Mouse (Mus musculus) forebrain, postnatal 0 days (tissue): ENCODE results near the gene Oasl2. TPM values are rescaled to one million over a fixed set of nuclear protein-coding genes. Genes with fewer than 3 reads are reported as not detected.
"Not testable (repeated sequence)": the region's sequence is repeated elsewhere in the genome, so short reads cannot be mapped to it uniquely, and the experiment has no call there.

Source experiments
- ATAC-seq: fragments of 200-750 bp; cut with Nextera tagmentation; 2 replicates; pipeline ENCODE4 v1.8.0; 2017; ENCODE audit warnings: mild to moderate bottlenecking, moderate library complexity
- DNase-seq: peaks from one replicate; pipeline ENCODE4 v3.0.0-alpha.2; 2015
- H3K27ac ChIP-seq: fragments of 300-500 bp; sonication (generic); 2 replicates; pipeline ENCODE4 v1.5.1; 2014; ENCODE audit warnings: low read depth, mild to moderate bottlenecking, antibody characterized with exemption, low read length, moderate library complexity, mixed read lengths
- H3K27me3 ChIP-seq: fragments of 300-500 bp; sonication (generic); 2 replicates; pipeline ENCODE4 v1.6.1; 2014; ENCODE audit warnings: mild to moderate bottlenecking, low read length, mixed read lengths; ENCODE audit not compliant: insufficient read depth
- H3K36me3 ChIP-seq: fragments of 300-500 bp; sonication (generic); 2 replicates; pipeline ENCODE4 v1.6.1; 2014; ENCODE audit warnings: mild to moderate bottlenecking, moderate library complexity; ENCODE audit not compliant: insufficient read depth
- H3K4me1 ChIP-seq: fragments of 300-500 bp; sonication (generic); 2 replicates; pipeline ENCODE4 v1.6.1; 2014; ENCODE audit warnings: antibody characterized with exemption; ENCODE audit not compliant: insufficient read depth
- H3K4me2 ChIP-seq: fragments of 300-500 bp; sonication (generic); 2 replicates; pipeline ENCODE4 v1.6.1; 2014; ENCODE audit warnings: low read depth, mild to moderate bottlenecking, moderate library complexity
- H3K4me3 ChIP-seq: fragments of 300-500 bp; sonication (generic); 2 replicates; pipeline ENCODE4 v1.5.1; 2014; ENCODE audit warnings: low read depth, low read length, mixed read lengths
- H3K9ac ChIP-seq: fragments of 300-500 bp; sonication (generic); 2 replicates; pipeline ENCODE4 v1.6.1; 2014; ENCODE audit warnings: mild to moderate bottlenecking
- H3K9me3 ChIP-seq: fragments of 300-500 bp; sonication (generic); 2 replicates; pipeline ENCODE4 v1.6.1; 2016; ENCODE audit warnings: low read length
- CTCF ChIP-seq: sonication (generic); IDR thresholded peaks from 2 replicates; pipeline ENCODE4 v1.5.1; 2016; ENCODE audit warnings: antibody characterized with exemption, control low read depth, low read depth
- WGBS: fragments of 180-500 bp; shearing (Covaris S2); extraction: QIAGEN DNeasy Blood & Tissue Kit; methylation state at CpG from one replicate; pipeline ENCODE4 v1.1.7; 2014; 5-methylcytosine and 5-hydroxymethylcytosine counted together
- polyA plus RNA-seq: library from polyadenylated mRNA; unstranded; fragments of >200 nt; fragmentation: Nextera tagmentation; extraction: Ambion mirVana; gene quantifications from 2 replicates; pipeline ENCODE4 v1.2.1, GENCODE M21; 2015
- total RNA-seq: library from RNA; depleted of rRNA; stranded (reverse); fragments of >200 nt; gene quantifications from 2 replicates; pipeline ENCODE4 v1.2.3, GENCODE M21; 2014

Oasl2 gene
- total and polyA plus RNA-seq, 2 experiments from 2014 or later: 4.8 to 7.0 TPM

DNA sequence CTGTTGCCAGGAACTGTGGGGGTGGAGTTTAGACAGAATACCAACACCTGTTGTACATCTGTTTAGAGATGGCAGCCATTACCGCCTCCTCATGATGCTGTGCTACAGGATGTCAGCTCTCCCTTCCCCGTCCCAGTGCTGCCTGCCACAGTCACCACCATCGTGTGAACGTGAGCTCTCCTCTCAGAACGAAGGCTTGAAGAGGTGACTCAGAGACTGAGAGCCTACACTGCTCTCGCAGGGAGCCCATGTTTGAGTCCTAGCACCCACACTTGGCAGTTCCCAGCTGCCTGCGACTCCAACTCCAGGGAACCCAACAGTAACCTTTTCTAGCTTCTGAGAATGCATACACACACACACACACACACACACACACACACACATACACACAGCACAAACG, 18.1 kb downstream of the Oasl2 start:
- H3K4me1 ChIP-seq: no peaks in the 10 kb centered on the region
- no peak overlapping the region for H3K27ac ChIP-seq
- no peaks in the 10 kb centered on the region for H3K36me3 ChIP-seq
- no peaks in the 10 kb centered on the region for H3K27me3 ChIP-seq
- H3K9me3 ChIP-seq: no peaks in the 10 kb centered on the region
- TF ChIP-seq CTCF: no peak
- ATAC-seq (no peak), DNase-seq (no peak)
- no peak overlapping the region for H3K4me3 ChIP-seq
- 73% methylated on average over 8 of the region's 8 CpGs for WGBS
- H3K4me2 ChIP-seq: no peak overlapping the region
- no peak overlapping the region for H3K9ac ChIP-seq

DNA sequence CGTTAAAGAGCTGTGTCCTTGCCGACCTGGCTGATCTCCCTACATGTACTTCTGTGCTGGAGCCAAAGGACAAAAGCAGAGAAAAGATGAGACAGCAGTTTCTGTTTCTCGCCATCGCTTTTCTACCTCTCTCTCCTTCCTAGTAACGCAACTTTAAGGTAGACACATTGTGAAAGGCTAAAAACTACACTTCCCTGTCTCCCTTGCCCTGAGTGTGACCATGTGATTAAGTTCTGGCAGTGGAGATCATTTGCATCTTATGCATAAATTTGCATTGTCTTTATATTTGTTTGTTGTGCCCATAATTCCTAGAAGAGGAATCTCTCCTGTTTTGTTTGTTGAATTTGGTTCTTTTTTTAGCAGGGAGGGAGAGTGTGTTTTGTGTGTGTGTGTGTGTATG, 19.1 kb downstream of the Oasl2 start:
- Histone ChIP-seq H3K9me3 (no peaks in the 10 kb centered on the region), H3K27ac (no peak overlapping the region), H3K36me3 (no peaks in the 10 kb centered on the region), H3K4me3 (no peak overlapping the region), H3K4me1 (no peaks in the 10 kb centered on the region), H3K27me3 (no peaks in the 10 kb centered on the region), H3K9ac (no peak overlapping the region; the same call in 1 of the 2 replicates), H3K4me2 (no peak overlapping the region)
- no peak for ATAC-seq
- DNase-seq: no peak
- TF ChIP-seq CTCF: no peak
- WGBS: 65% methylated on average over 5 of the region's 5 CpGs

DNA sequence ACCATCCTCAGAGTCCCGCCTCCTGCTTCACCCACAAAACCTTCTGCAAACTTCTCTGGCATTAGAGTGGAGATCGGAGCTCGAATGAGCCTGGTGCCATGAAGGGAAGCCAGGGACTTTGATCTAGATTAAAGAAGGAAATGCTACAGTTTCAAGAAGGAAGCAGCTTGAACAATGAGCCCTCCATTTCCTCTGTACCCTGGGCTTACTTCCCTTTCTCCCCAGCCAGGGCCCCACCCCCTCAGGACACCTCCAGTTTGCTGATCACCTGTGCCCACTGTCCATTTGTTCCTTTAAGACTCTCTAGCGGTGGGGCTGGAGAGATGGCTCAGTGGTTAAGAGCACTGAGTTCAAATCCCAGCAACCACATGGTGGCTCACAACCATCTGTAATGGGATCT, 20.0 kb downstream of the Oasl2 start:
- no peak overlapping the region for H3K9ac ChIP-seq
- H3K4me2 ChIP-seq: no peak overlapping the region
- no peaks in the 10 kb centered on the region for H3K9me3 ChIP-seq
- no peaks in the 10 kb centered on the region for H3K4me1 ChIP-seq
- H3K4me3 ChIP-seq: no peak overlapping the region
- no peak overlapping the region for H3K27ac ChIP-seq
- H3K27me3 ChIP-seq: no peaks in the 10 kb centered on the region
- no peak for DNase-seq
- ATAC-seq: no peak
- no peaks in the 10 kb centered on the region for H3K36me3 ChIP-seq
- no peak for TF ChIP-seq CTCF
- WGBS: 83% methylated on average over 4 of the region's 4 CpGs

DNA sequence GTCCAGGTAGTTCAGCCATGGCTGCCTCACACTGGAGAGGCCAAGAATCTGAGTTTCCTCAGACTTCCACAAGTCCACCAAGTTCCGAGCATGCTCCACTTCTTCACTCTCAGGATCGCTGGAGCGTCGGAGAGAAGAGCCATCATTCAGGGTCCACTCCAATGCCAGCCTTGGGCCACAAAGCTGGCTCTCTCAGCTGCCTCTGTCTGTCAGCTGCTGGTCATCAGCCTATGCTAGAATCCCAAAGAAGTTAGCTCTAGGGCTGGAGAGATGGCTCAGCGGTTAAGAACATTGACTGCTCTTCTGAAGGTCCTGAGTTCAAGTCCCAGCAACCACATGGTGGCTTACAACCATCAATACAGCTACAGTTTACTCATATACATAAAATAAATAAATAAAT, 20.6 kb downstream of the Oasl2 start:
- DNase-seq, ATAC-seq, H3K4me3 ChIP-seq, H3K4me2 ChIP-seq, H3K27me3 ChIP-seq, H3K36me3 ChIP-seq, H3K9me3 ChIP-seq, H3K9ac ChIP-seq, H3K27ac ChIP-seq, H3K4me1 ChIP-seq: not testable (repeated sequence)
- WGBS: 95% methylated on average over 5 of the region's 5 CpGs

DNA sequence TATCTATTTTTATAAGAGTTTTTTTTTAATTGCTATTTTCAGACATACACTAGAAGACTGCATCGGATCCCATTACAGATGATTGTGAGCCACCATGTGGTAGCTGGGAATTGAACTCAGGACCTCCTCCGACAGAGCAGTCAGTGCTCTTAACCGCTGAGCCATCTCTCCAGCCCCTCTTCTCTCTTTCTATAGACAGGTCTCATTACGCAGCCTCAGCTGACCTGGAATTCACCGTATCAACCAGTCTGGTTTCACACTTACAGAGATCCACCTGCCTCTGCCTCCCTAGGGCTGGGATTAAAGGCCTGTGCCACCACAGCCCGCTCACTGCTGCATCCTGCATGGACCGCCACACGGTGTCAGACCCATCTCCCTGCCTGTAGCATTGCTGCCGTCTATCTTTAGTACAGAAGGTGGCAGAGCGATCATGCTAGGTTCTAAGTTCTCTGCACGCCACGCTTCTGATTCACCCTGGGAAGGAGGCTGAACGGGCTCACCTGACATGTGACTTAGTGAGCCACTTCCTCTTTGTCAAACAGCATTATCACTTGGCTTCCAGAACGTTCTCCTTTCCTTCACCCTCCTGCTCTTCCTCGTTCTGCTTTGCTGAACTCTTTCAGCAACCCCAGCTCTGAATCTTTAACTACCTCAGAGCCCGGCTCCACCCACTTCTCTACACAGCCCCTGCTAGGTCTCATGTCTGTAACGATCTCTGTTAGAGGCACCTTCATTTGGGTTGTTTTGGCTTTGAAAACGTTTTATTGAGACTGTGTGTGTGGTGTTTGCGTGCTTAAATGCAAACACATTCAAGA, 25.0 kb downstream of the Oasl2 start:
- no peaks in the 10 kb centered on the region for H3K4me1 ChIP-seq
- ATAC-seq (no peak), DNase-seq (no peak)
- H3K27ac ChIP-seq: no peak overlapping the region
- no peak overlapping the region for H3K4me3 ChIP-seq
- H3K4me2 ChIP-seq: no peak overlapping the region
- no peak for TF ChIP-seq CTCF
- no peaks in the 10 kb centered on the region for H3K36me3 ChIP-seq
- WGBS: 72% methylated on average over 19 of the region's 19 CpGs
- no peak overlapping the region for H3K9ac ChIP-seq
- H3K27me3 ChIP-seq: no peaks in the 10 kb centered on the region
- no peaks in the 10 kb centered on the region for H3K9me3 ChIP-seq

DNA sequence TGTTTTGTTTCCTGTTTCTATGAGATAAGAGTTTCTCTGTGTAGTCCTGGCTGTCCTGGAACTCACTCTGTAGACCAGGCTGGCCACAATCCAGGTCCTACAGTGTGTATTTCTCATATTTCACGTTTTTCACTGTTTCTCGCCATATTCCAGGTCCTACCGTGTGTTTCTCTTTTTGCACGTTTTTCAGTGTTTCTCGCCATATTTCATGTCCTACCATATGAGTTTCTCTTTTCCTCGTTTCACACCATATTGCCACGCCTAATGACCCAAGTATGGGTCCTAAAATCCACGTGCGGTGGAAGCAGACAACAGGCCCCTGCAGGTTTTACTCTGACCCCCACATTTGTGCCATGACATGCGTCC, 25.6 kb downstream of the Oasl2 start:
- DNase-seq: no peak
- 66% methylated on average over 10 of the region's 10 CpGs for WGBS
- Histone ChIP-seq H3K27ac (no peak overlapping the region), H3K9me3 (no peaks in the 10 kb centered on the region), H3K4me3 (no peak overlapping the region), H3K27me3 (no peaks in the 10 kb centered on the region), H3K9ac (no peak overlapping the region), H3K4me2 (no peak overlapping the region), H3K4me1 (no peaks in the 10 kb centered on the region), H3K36me3 (no peaks in the 10 kb centered on the region)
- no peak for ATAC-seq
- TF ChIP-seq CTCF: no peak

DNA sequence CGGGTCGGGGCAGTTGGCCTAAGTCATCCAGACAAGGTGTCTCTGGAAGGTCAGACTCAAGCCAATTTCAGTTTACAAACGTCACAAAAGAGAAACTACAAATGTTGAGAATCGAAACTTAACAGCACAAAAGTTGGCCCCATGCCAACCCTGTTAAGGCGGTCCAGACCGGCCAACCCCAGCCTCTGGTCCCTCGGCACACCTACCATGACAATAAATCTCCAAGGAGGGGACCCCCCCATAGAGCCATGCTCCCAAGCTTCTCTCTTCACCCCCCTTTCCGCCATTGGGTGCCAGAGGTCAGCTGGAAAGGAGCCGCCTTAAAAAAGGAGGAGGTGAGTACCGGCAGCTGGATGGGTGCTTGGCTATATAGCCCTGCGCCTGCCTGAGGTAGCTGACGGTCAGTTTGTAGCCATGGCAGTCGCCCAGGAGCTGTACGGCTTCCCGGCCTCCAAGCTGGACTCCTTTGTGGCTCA, 26.3 kb downstream of the Oasl2 start, which contains the start of gene Oasl1:
Oasl1 (plus strand) TSS at position 243 of the 476 bp plus-strand sequence.
- Histone ChIP-seq H3K27me3 (no peaks in the 10 kb centered on the region), H3K36me3 (no peaks in the 10 kb centered on the region), H3K4me3 (no peak within 1 kb of the TSS), H3K4me2 (peak within 1 kb of the TSS; percentile 33), H3K9me3 (no peaks in the 10 kb centered on the region), H3K9ac (no peak within 1 kb of the TSS), H3K4me1 (no peaks in the 10 kb centered on the region), H3K27ac (no peak within 1 kb of the TSS)
- no peak for TF ChIP-seq CTCF
- ATAC-seq (no peak), DNase-seq (peak; percentile 29)
- 34% methylated on average over 15 of the region's 15 CpGs for WGBS
